Mouse (Mus musculus) limb, embryonic 10.5 days (tissue): ENCODE results near the gene Znhit2. TPM values are rescaled to one million over a fixed set of nuclear protein-coding genes. Genes with fewer than 3 reads are reported as not detected.

Source experiments
- DNase-seq: peaks from one replicate; pipeline ENCODE4 v3.0.0-alpha.2; 2017; ENCODE audit warnings: low spot score
- H3K27ac ChIP-seq: fragments of 300-500 bp; sonication (generic); 2 replicates; pipeline ENCODE4 v1.5.1; 2016; ENCODE audit warnings: mild to moderate bottlenecking
- H3K27me3 ChIP-seq: fragments of 300-500 bp; sonication (generic); 2 replicates; pipeline ENCODE4 v1.6.1; 2016; ENCODE audit warnings: low read depth, mild to moderate bottlenecking; ENCODE audit not compliant: poor library complexity, severe bottlenecking
- H3K36me3 ChIP-seq: fragments of 300-500 bp; sonication (generic); 2 replicates; pipeline ENCODE4 v1.6.1; 2016; ENCODE audit warnings: mild to moderate bottlenecking, moderate library complexity
- H3K4me1 ChIP-seq: fragments of 300-500 bp; sonication (generic); 2 replicates; pipeline ENCODE4 v1.6.1; 2016
- H3K4me3 ChIP-seq: fragments of 300-500 bp; sonication (generic); 2 replicates; pipeline ENCODE4 v1.5.1; 2016; ENCODE audit warnings: mild to moderate bottlenecking, moderate library complexity
- H3K9me3 ChIP-seq: fragments of 300-500 bp; sonication (generic); replicated peaks from 2 replicates; pipeline ENCODE4 v1.6.1; 2016; ENCODE audit warnings: mild to moderate bottlenecking
- WGBS: fragments of 180-500 bp; shearing (Covaris S2); methylation state at CpG from one replicate; pipeline ENCODE4 v1.1.7; 2016; 5-methylcytosine and 5-hydroxymethylcytosine counted together
- microRNA-seq: library from miRNA; unstranded; fragments of <30 nt; microRNA quantifications from one replicate; pipeline ENCODE4, GENCODE M21; 2017
- polyA plus RNA-seq: library from polyadenylated mRNA; unstranded; fragments of >200 nt; fragmentation: Nextera tagmentation; extraction: Ambion mirVana; gene quantifications from 2 replicates; pipeline ENCODE4 v1.2.1, GENCODE M21; 2016

Znhit2 gene
- polyA plus RNA-seq, 1 experiment from 2014 or later = 36.1 TPM

DNA sequence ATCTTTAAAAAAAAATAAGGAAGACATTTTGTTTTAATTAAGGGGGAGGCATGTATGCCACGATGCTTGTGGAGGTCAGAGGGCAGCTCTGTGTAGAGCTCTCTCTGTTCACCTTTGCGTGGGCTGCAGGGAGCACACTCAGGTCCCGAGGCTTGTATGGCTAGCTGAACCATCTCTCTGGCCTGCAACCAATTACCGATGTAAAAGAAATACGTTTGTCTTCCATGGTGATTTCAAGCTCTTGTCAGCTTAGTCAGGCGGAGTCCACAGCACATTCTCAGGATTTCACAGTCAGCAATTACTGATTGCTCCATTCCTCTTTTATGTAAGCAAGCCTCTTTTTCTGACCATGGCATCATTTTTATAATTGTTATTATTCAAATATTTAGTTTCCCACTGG, 40.2 kb downstream of the Znhit2 start:
- peaks cover 12% of the 10 kb centered on the region for H3K4me1 ChIP-seq
- WGBS = 29% methylated on average over 6 of the region's 6 CpGs
- H3K36me3 ChIP-seq = peaks cover 42% of the 10 kb centered on the region
- H3K4me3 ChIP-seq = no peak overlapping the region
- H3K27ac ChIP-seq = no peak overlapping the region
- DNase-seq = no peak
- no peaks in the 10 kb centered on the region for H3K27me3 ChIP-seq
- H3K9me3 ChIP-seq = no peaks in the 10 kb centered on the region

GRCm38 (mm10) chr19:6102169-6102853, 41.3 kb downstream of the Znhit2 start:
- Histone ChIP-seq H3K4me3 (no peak overlapping the region), H3K27me3 (no peaks in the 10 kb centered on the region), H3K36me3 (peaks cover 36% of the 10 kb centered on the region), H3K4me1 (peaks cover 20% of the 10 kb centered on the region), H3K9me3 (no peaks in the 10 kb centered on the region), H3K27ac (no peak overlapping the region)
- WGBS = 83% methylated on average over 6 of the region's 6 CpGs
- DNase-seq = no peak

DNA sequence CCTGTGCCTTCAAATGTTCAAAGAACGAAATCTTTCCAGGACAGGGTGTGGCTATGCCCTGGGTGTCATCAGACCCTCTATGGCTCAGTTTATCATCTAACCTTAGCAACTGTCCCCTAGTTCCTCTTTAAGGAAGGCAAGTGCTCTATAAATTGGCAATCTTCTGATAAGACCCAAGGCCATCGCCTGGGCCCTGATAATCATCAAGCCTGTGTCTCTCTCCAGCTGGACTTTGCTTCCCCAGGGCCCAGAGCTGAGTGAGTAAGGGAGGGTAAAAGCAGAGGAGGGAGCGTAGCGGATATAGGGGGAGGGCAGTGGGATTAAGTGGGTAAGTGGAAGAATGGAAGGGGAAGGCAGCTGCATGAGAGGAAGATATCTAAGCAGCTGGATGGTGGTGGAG, 43.5 kb downstream of the Znhit2 start:
- Histone ChIP-seq H3K9me3 (no peaks in the 10 kb centered on the region), H3K36me3 (peaks cover 20% of the 10 kb centered on the region), H3K27me3 (no peaks in the 10 kb centered on the region), H3K4me1 (peaks cover 20% of the 10 kb centered on the region), H3K27ac (no peak overlapping the region), H3K4me3 (no peak overlapping the region)
- DNase-seq = no peak
- 81% methylated on average over 4 of the region's 4 CpGs for WGBS

GRCm38 (mm10) chr19:6105586-6105985, 44.6 kb downstream of the Znhit2 start, which contains the start of gene Naaladl1:
Gene Naaladl1 (plus strand): TSS chr19:6105782.
- 89% methylated on average over 7 of the region's 7 CpGs for WGBS
- no peaks in the 10 kb centered on the region for H3K9me3 ChIP-seq

More at GRCm38 (mm10) chr19:6105586-6105985, 44.6 kb downstream of the Znhit2 start, which contains the start of gene Naaladl1:
- no peak for DNase-seq
- Histone ChIP-seq H3K4me3 (no peak within 1 kb of the TSS), H3K36me3 (peaks cover 10% of the 10 kb centered on the region), H3K4me1 (peaks cover 20% of the 10 kb centered on the region), H3K27ac (no peak within 1 kb of the TSS), H3K27me3 (no peaks in the 10 kb centered on the region)

Small RNA genes lying within 50 kb of the gene (microRNA-seq; reads per million reads assigned to microRNA genes)
- not detected for gene Mir6988

Other genes with a start within 250 kb of the Znhit2 start
- 43.5 and 48.7 TPM in 2 replicates for gene Frmd8, start 185.9 kb upstream of the Znhit2 start, polyA plus RNA-seq
- 1.8 TPM in 2 replicates for gene Slc25a45, start 183.4 kb upstream of the Znhit2 start, polyA plus RNA-seq
- gene Tigd3, start 167.0 kb upstream of the Znhit2 start, polyA plus RNA-seq = 5.2 and 5.9 TPM in 2 replicates
- gene Dpf2, start 148.2 kb upstream of the Znhit2 start, polyA plus RNA-seq = 223 and 240 TPM in 2 replicates
- 1.3 and 1.7 TPM in 2 replicates for gene Cdc42ep2, start 136.4 kb upstream of the Znhit2 start, polyA plus RNA-seq
- 125 and 130 TPM in 2 replicates for gene Pola2, start 97.0 kb upstream of the Znhit2 start, polyA plus RNA-seq
- gene Slc22a20, start 75.0 kb upstream of the Znhit2 start, polyA plus RNA-seq = not detected in 2 replicates
- gene Capn1, start 45.3 kb upstream of the Znhit2 start, polyA plus RNA-seq = 2.0 and 2.4 TPM in 2 replicates
- 36.9 and 38.6 TPM in 2 replicates for gene Syvn1, start 14.6 kb upstream of the Znhit2 start, polyA plus RNA-seq
- 90.3 and 91.4 TPM in 2 replicates for gene Mrpl49, start 3.4 kb upstream of the Znhit2 start, polyA plus RNA-seq
- gene Fau, start 3.3 kb upstream of the Znhit2 start, polyA plus RNA-seq = 820 and 955 TPM in 2 replicates
- 24.4 and 28.8 TPM in 2 replicates for gene Tm7sf2, start 7.2 kb downstream of the Znhit2 start, polyA plus RNA-seq
- 62.1 and 75.7 TPM in 2 replicates for gene Vps51, start 16.0 kb downstream of the Znhit2 start, polyA plus RNA-seq
- not detected in 2 replicates for gene Tmem262, start 18.8 kb downstream of the Znhit2 start, polyA plus RNA-seq
- 1.3 and 1.6 TPM in 2 replicates for gene Gm28374, start 21.1 kb downstream of the Znhit2 start, polyA plus RNA-seq
- 74.3 and 85.4 TPM in 2 replicates for gene Zfpl1, start 23.8 kb downstream of the Znhit2 start, polyA plus RNA-seq
- 70.6 and 76.4 TPM in 2 replicates for gene Cdca5, start 23.8 kb downstream of the Znhit2 start, polyA plus RNA-seq
- gene AC131692.1, start 33.2 kb downstream of the Znhit2 start, polyA plus RNA-seq = 0.56 and 0.89 TPM in 2 replicates
- gene Naaladl1, start 44.6 kb downstream of the Znhit2 start, polyA plus RNA-seq = 0.54 and 0.75 TPM in 2 replicates
- 65.4 and 73.3 TPM in 2 replicates for gene Sac3d1, start 57.5 kb downstream of the Znhit2 start, polyA plus RNA-seq
- 25.7 and 28.7 TPM in 2 replicates for gene Snx15, start 67.1 kb downstream of the Znhit2 start, polyA plus RNA-seq
- not detected in 2 replicates for gene Batf2, start 79.8 kb downstream of the Znhit2 start, polyA plus RNA-seq
- gene Arl2, start 80.4 kb downstream of the Znhit2 start, polyA plus RNA-seq = 97.0 and 112 TPM in 2 replicates
- gene Majin, start 123.2 kb downstream of the Znhit2 start, polyA plus RNA-seq = not detected in 2 replicates
- gene Gpha2, start 165.2 kb downstream of the Znhit2 start, polyA plus RNA-seq = 0.97 and 2.1 TPM in 2 replicates
- 16.6 and 17.2 TPM in 2 replicates for gene Ppp2r5b, start 174.7 kb downstream of the Znhit2 start, polyA plus RNA-seq
- gene Atg2a, start 180.5 kb downstream of the Znhit2 start, polyA plus RNA-seq = 11.4 and 13.0 TPM in 2 replicates
- 72.5 and 74.9 TPM in 2 replicates for gene Ehd1, start 215.5 kb downstream of the Znhit2 start, polyA plus RNA-seq
- 0.15 and 0.38 TPM in 2 replicates for gene Cdc42bpg, start 245.3 kb downstream of the Znhit2 start, polyA plus RNA-seq